Mouse (Mus musculus): ENCODE data around the gene Sbsn. TPM values are rescaled to one million over a fixed set of nuclear protein-coding genes. Genes with fewer than 3 reads are reported as not detected.

Sbsn gene
- polyA plus RNA-seq, 1 experiment from 2014 or later = 0.27 TPM

- DNase-seq (ENCODE audit: low spot score) = no peak
- H3K36me3 ChIP-seq (ENCODE audit: control insufficient read depth, insufficient read depth, low read length) = no peaks in the 10 kb centered on the region
- no peak within 1 kb of the TSS for H3K9ac ChIP-seq (ENCODE audit: low read length)
- whole genome bisulfite sequencing = 47% methylated on average over 15 of the region's 15 CpGs
- H3K4me2 ChIP-seq (ENCODE audit: low read depth, low read length, severe bottlenecking) = no peak within 1 kb of the TSS
- no peak within 1 kb of the TSS for H3K27ac ChIP-seq (ENCODE audit: low read depth, low read length)
- no peaks in the 10 kb centered on the region for H3K27me3 ChIP-seq (ENCODE audit: control insufficient read depth, insufficient read depth, low read length)
- H3K4me1 ChIP-seq (replicated peaks; ENCODE audit: control insufficient read depth, insufficient read depth, low read length) = no peaks in the 10 kb centered on the region
- no peak for ATAC-seq (replicated peaks; ENCODE audit: low FRiP score)
- H3K4me3 ChIP-seq (ENCODE audit: low read depth, low read length) = no peak within 1 kb of the TSS
- no peaks in the 10 kb centered on the region for H3K9me3 ChIP-seq (ENCODE audit: control insufficient read depth, low read length)
Measured at GRCm38 (mm10) chr7:30787377-30788022, 36.2 kb downstream of the Sbsn start, which contains the start of gene Krtdap. TSS of gene Krtdap (plus strand) at chr7:30787896.

GRCm38 (mm10) chr7:30790141-30790540, 38.9 kb downstream of the Sbsn start:
- Histone ChIP-seq H3K9me3 (ENCODE audit: control insufficient read depth, low read length) (no peaks in the 10 kb centered on the region), H3K9ac (ENCODE audit: low read length) (no peak overlapping the region), H3K36me3 (ENCODE audit: control insufficient read depth, insufficient read depth, low read length) (no peaks in the 10 kb centered on the region), H3K27ac (ENCODE audit: low read depth, low read length) (no peak overlapping the region), H3K4me2 (ENCODE audit: low read depth, low read length, severe bottlenecking) (no peak overlapping the region), H3K27me3 (ENCODE audit: control insufficient read depth, insufficient read depth, low read length) (no peaks in the 10 kb centered on the region), H3K4me3 (ENCODE audit: low read depth, low read length) (no peak overlapping the region), H3K4me1 (replicated peaks; ENCODE audit: control insufficient read depth, insufficient read depth, low read length) (no peaks in the 10 kb centered on the region)
- WGBS = 82% methylated on average over 10 of the region's 10 CpGs
- DNase-seq (ENCODE audit: low spot score) (no peak), ATAC-seq (replicated peaks; ENCODE audit: low FRiP score) (no peak)

- DNase-seq (ENCODE audit: low spot score) (no peak), ATAC-seq (replicated peaks; ENCODE audit: low FRiP score) (no peak)
- 27% methylated on average over 9 of the region's 9 CpGs for WGBS
- Histone ChIP-seq H3K36me3 (ENCODE audit: control insufficient read depth, insufficient read depth, low read length) (no peaks in the 10 kb centered on the region), H3K4me2 (ENCODE audit: low read depth, low read length, severe bottlenecking) (no peak overlapping the region), H3K9ac (ENCODE audit: low read length) (no peak overlapping the region), H3K9me3 (ENCODE audit: control insufficient read depth, low read length) (no peaks in the 10 kb centered on the region), H3K4me3 (ENCODE audit: low read depth, low read length) (no peak overlapping the region), H3K4me1 (replicated peaks; ENCODE audit: control insufficient read depth, insufficient read depth, low read length) (no peaks in the 10 kb centered on the region), H3K27me3 (ENCODE audit: control insufficient read depth, insufficient read depth, low read length) (no peaks in the 10 kb centered on the region), H3K27ac (ENCODE audit: low read depth, low read length) (no peak overlapping the region)
Measured at GRCm38 (mm10) chr7:30791921-30792320, 40.6 kb downstream of the Sbsn start.

- DNase-seq (ENCODE audit: low spot score) (no peak), ATAC-seq (replicated peaks; ENCODE audit: low FRiP score) (no peak)
- H3K9me3 ChIP-seq (ENCODE audit: control insufficient read depth, low read length) = no peaks in the 10 kb centered on the region
- no peak overlapping the region for H3K27ac ChIP-seq (ENCODE audit: low read depth, low read length)
- no peak overlapping the region for H3K4me2 ChIP-seq (ENCODE audit: low read depth, low read length, severe bottlenecking)
- H3K27me3 ChIP-seq (ENCODE audit: control insufficient read depth, insufficient read depth, low read length) = no peaks in the 10 kb centered on the region
- no peak overlapping the region for H3K9ac ChIP-seq (ENCODE audit: low read length)
- no peaks in the 10 kb centered on the region for H3K36me3 ChIP-seq (ENCODE audit: control insufficient read depth, insufficient read depth, low read length)
- H3K4me3 ChIP-seq (ENCODE audit: low read depth, low read length) = no peak overlapping the region
- no peaks in the 10 kb centered on the region for H3K4me1 ChIP-seq (replicated peaks; ENCODE audit: control insufficient read depth, insufficient read depth, low read length)
Measured at GRCm38 (mm10) chr7:30794921-30795320, 43.6 kb downstream of the Sbsn start.

GRCm38 (mm10) chr7:30796790-30797189, 45.5 kb downstream of the Sbsn start:
- Histone ChIP-seq H3K4me2 (ENCODE audit: low read depth, low read length, severe bottlenecking) (no peak overlapping the region), H3K27me3 (ENCODE audit: control insufficient read depth, insufficient read depth, low read length) (no peaks in the 10 kb centered on the region), H3K9me3 (ENCODE audit: control insufficient read depth, low read length) (no peaks in the 10 kb centered on the region; the same call in 1 of the 2 replicates), H3K4me3 (ENCODE audit: low read depth, low read length) (no peak overlapping the region), H3K27ac (ENCODE audit: low read depth, low read length) (no peak overlapping the region), H3K4me1 (replicated peaks; ENCODE audit: control insufficient read depth, insufficient read depth, low read length) (no peaks in the 10 kb centered on the region), H3K36me3 (ENCODE audit: control insufficient read depth, insufficient read depth, low read length) (no peaks in the 10 kb centered on the region), H3K9ac (ENCODE audit: low read length) (no peak overlapping the region)
- DNase-seq (ENCODE audit: low spot score) = no peak
- ATAC-seq (replicated peaks; ENCODE audit: low FRiP score) = no peak
- 86% methylated on average over 1 of the region's 1 CpGs for WGBS

GRCm38 (mm10) chr7:30800653-30801052, 49.4 kb downstream of the Sbsn start:
- DNase-seq (ENCODE audit: low spot score) (no peak), ATAC-seq (replicated peaks; ENCODE audit: low FRiP score) (no peak)
- no peaks in the 10 kb centered on the region; the same call in 1 of the 2 replicates for H3K9me3 ChIP-seq (ENCODE audit: control insufficient read depth, low read length)
- H3K9ac ChIP-seq (ENCODE audit: low read length) = no peak overlapping the region
- H3K4me3 ChIP-seq (ENCODE audit: low read depth, low read length) = no peak overlapping the region
- no peaks in the 10 kb centered on the region for H3K27me3 ChIP-seq (ENCODE audit: control insufficient read depth, insufficient read depth, low read length)
- H3K27ac ChIP-seq (ENCODE audit: low read depth, low read length) = no peak overlapping the region
- H3K36me3 ChIP-seq (ENCODE audit: control insufficient read depth, insufficient read depth, low read length) = no peaks in the 10 kb centered on the region
- H3K4me1 ChIP-seq (replicated peaks; ENCODE audit: control insufficient read depth, insufficient read depth, low read length) = no peaks in the 10 kb centered on the region
- no peak overlapping the region for H3K4me2 ChIP-seq (ENCODE audit: low read depth, low read length, severe bottlenecking)

- Histone ChIP-seq H3K36me3 (ENCODE audit: control insufficient read depth, insufficient read depth, low read length) (no peaks in the 10 kb centered on the region), H3K27ac (ENCODE audit: low read depth, low read length) (no peak overlapping the region), H3K4me1 (replicated peaks; ENCODE audit: control insufficient read depth, insufficient read depth, low read length) (no peaks in the 10 kb centered on the region), H3K9ac (ENCODE audit: low read length) (no peak overlapping the region), H3K4me2 (ENCODE audit: low read depth, low read length, severe bottlenecking) (no peak overlapping the region), H3K4me3 (ENCODE audit: low read depth, low read length) (no peak overlapping the region), H3K9me3 (ENCODE audit: control insufficient read depth, low read length) (no peaks in the 10 kb centered on the region; the same call in 1 of the 2 replicates), H3K27me3 (ENCODE audit: control insufficient read depth, insufficient read depth, low read length) (no peaks in the 10 kb centered on the region)
- WGBS = 94% methylated on average over 3 of the region's 3 CpGs
- ATAC-seq (replicated peaks; ENCODE audit: low FRiP score) (no peak), DNase-seq (ENCODE audit: low spot score) (no peak)
Measured at GRCm38 (mm10) chr7:30803256-30803655, 52.0 kb downstream of the Sbsn start.

GRCm38 (mm10) chr7:30804026-30804715, 52.9 kb downstream of the Sbsn start:
- Histone ChIP-seq H3K27ac (ENCODE audit: low read depth, low read length) (no peak overlapping the region), H3K27me3 (ENCODE audit: control insufficient read depth, insufficient read depth, low read length) (no peaks in the 10 kb centered on the region), H3K36me3 (ENCODE audit: control insufficient read depth, insufficient read depth, low read length) (no peaks in the 10 kb centered on the region), H3K9me3 (ENCODE audit: control insufficient read depth, low read length) (no peaks in the 10 kb centered on the region; the same call in 1 of the 2 replicates), H3K4me1 (replicated peaks; ENCODE audit: control insufficient read depth, insufficient read depth, low read length) (no peaks in the 10 kb centered on the region), H3K9ac (ENCODE audit: low read length) (no peak overlapping the region), H3K4me2 (ENCODE audit: low read depth, low read length, severe bottlenecking) (no peak overlapping the region), H3K4me3 (ENCODE audit: low read depth, low read length) (no peak overlapping the region)
- 88% methylated on average over 9 of the region's 9 CpGs for WGBS
- no peak for ATAC-seq (replicated peaks; ENCODE audit: low FRiP score)
- DNase-seq (ENCODE audit: low spot score) = no peak
